Mouse (Mus musculus) adrenal gland, postnatal 25 days (tissue): ENCODE measurements at regions not wholly inside any gene's neighbourhood (a gene's known extent, or its start where the extent isn't known, plus 50 kb on each side); places are given as distances from the start of the nearest gene placed in this dataset.

Source experiments
- DNase-seq: peaks from one replicate; pipeline ENCODE4 v3.0.0; 2021; ENCODE audit warnings: mixed read lengths

- DNase-seq, result no peak
Observed at GRCm38 (mm10) chr2:75240976-75241375, 415.4 kb downstream of the Mtx2 start.

- DNase-seq, result no peak
Observed at GRCm38 (mm10) chr2:75244311-75245033, 414.6 kb upstream of the Hnrnpa3 start.

GRCm38 (mm10) chr2:75245256-75245655 is 413.8 kb upstream of the Hnrnpa3 start:
- no peak for DNase-seq

GRCm38 (mm10) chr2:75245662-75246061 is 413.4 kb upstream of the Hnrnpa3 start:
- no peak for DNase-seq

- no peak for DNase-seq
Observed at GRCm38 (mm10) chr2:75246082-75246743, 412.8 kb upstream of the Hnrnpa3 start.

GRCm38 (mm10) chr2:75248251-75248650 is 410.8 kb upstream of the Hnrnpa3 start:
- no peak for DNase-seq

- DNase-seq, result no peak
Observed at GRCm38 (mm10) chr2:75250507-75250906, 408.6 kb upstream of the Hnrnpa3 start.

- DNase-seq, result no peak
Observed at GRCm38 (mm10) chr2:75252829-75253228, 406.2 kb upstream of the Hnrnpa3 start.

GRCm38 (mm10) chr2:75265218-75265617 is 393.8 kb upstream of the Hnrnpa3 start:
- DNase-seq, result no peak

- no peak for DNase-seq
Observed at GRCm38 (mm10) chr2:75265739-75266699, 393.0 kb upstream of the Hnrnpa3 start.

- DNase-seq, result no peak
Observed at GRCm38 (mm10) chr2:75267949-75268348, 391.1 kb upstream of the Hnrnpa3 start.

GRCm38 (mm10) chr2:75269446-75269845 is 389.6 kb upstream of the Hnrnpa3 start:
- peak; percentile 38 for DNase-seq

- no peak for DNase-seq
Observed at GRCm38 (mm10) chr2:75270115-75270514, 388.9 kb upstream of the Hnrnpa3 start.

GRCm38 (mm10) chr2:75287900-75288299 is 371.2 kb upstream of the Hnrnpa3 start:
- no peak for DNase-seq

- no peak for DNase-seq
Observed at GRCm38 (mm10) chr2:75291674-75292073, 367.4 kb upstream of the Hnrnpa3 start.

- no peak for DNase-seq
Observed at GRCm38 (mm10) chr2:75306821-75307220, 352.2 kb upstream of the Hnrnpa3 start.

GRCm38 (mm10) chr2:75311191-75311590 is 347.9 kb upstream of the Hnrnpa3 start:
- DNase-seq, result no peak

- DNase-seq, result peak; percentile 24
Observed at GRCm38 (mm10) chr2:75312246-75312645, 346.8 kb upstream of the Hnrnpa3 start.

GRCm38 (mm10) chr2:75315341-75315740 is 343.7 kb upstream of the Hnrnpa3 start:
- no peak for DNase-seq

GRCm38 (mm10) chr2:75318190-75318589 is 340.9 kb upstream of the Hnrnpa3 start:
- no peak for DNase-seq

GRCm38 (mm10) chr2:75324146-75324749 is 334.8 kb upstream of the Hnrnpa3 start:
- no peak for DNase-seq

- DNase-seq, result no peak
Observed at GRCm38 (mm10) chr2:75329598-75329997, 329.5 kb upstream of the Hnrnpa3 start.
